Mouse (Mus musculus): ENCODE results near the gene Il17re. TPM values are rescaled to one million over a fixed set of nuclear protein-coding genes. Genes with fewer than 3 reads are reported as not detected.

The Il17re gene
- total RNA-seq, 2 experiments from 2014 or later, result 0.83 to 2.6 TPM

Small RNA genes within 50 kb of the gene (microRNA-seq; reads per million reads assigned to microRNA genes)
- 0 reads per million in 2 experiments for gene Gm24387 (ENCODE audit: borderline number of aligned reads in 2 of 2)

Other genes starting within 250 kb of the Il17re start
- gene Mtmr14, start 220.6 kb upstream of the Il17re start, total RNA-seq (2021), result 10 to 100 TPM; 18.2 to 18.4 TPM
- gene Cpne9, start 176.2 kb upstream of the Il17re start, total RNA-seq (2021), result 1 to 10 TPM; 2.8 to 4.4 TPM
- 10 to 100 TPM; 25.4 to 26.4 TPM for gene Brpf1, start 151.3 kb upstream of the Il17re start, total RNA-seq (2021)
- 10 to 100 TPM in 1 of 2 experiments, 1 to 10 TPM in 1; 10.0 to 10.3 TPM for gene Ogg1, start 131.5 kb upstream of the Il17re start, total RNA-seq (2021)
- gene Camk1, start 114.5 kb upstream of the Il17re start, total RNA-seq (2021), result 10 to 100 TPM; 53.1 to 55.4 TPM
- gene Tada3, start 80.6 kb upstream of the Il17re start, total RNA-seq (2021), result 10 to 100 TPM; 31.9 to 36.1 TPM
- gene Arpc4, start 80.4 kb upstream of the Il17re start, total RNA-seq (2021), result 100 to 1,000 TPM; 184 to 190 TPM
- 1 to 10 TPM; 3.0 to 4.0 TPM for gene Ttll3, start 69.2 kb upstream of the Il17re start, total RNA-seq (2021)
- gene Rpusd3, start 39.1 kb upstream of the Il17re start, total RNA-seq (2021), result 1 to 10 TPM; 6.3 to 8.5 TPM
- 100 to 1,000 TPM; 321 to 750 TPM for gene Cidec, start 22.7 kb upstream of the Il17re start, total RNA-seq (2021)
- gene Jagn1, start 15.9 kb upstream of the Il17re start, total RNA-seq (2021), result 10 to 100 TPM; 47.2 to 49.7 TPM
- 10 to 100 TPM; 19.9 to 26.9 TPM for gene Il17rc, start 12.9 kb downstream of the Il17re start, total RNA-seq (2021)
- 10 to 100 TPM; 53.7 to 55.8 TPM for gene Creld1, start 24.8 kb downstream of the Il17re start, total RNA-seq (2021)
- gene Prrt3, start 43.4 kb downstream of the Il17re start, total RNA-seq (2021), result under 1 TPM in 1 of 2 experiments, not detected in 1; 0.32 TPM
- 100 to 1,000 TPM in 1 of 2 experiments, 10 to 100 TPM in 1; 89.8 to 107 TPM for gene Emc3, start 73.2 kb downstream of the Il17re start, total RNA-seq (2021)
- under 1 TPM; 0.19 to 0.43 TPM for gene Fancd2, start 73.2 kb downstream of the Il17re start, total RNA-seq (2021)
- not detected for gene Fancd2os, start 142.2 kb downstream of the Il17re start, total RNA-seq (2021)
- gene Brk1, start 146.3 kb downstream of the Il17re start, total RNA-seq (2021), result 100 to 1,000 TPM; 150 to 205 TPM
- 10 to 100 TPM; 20.9 to 21.4 TPM for gene Vhl, start 165.5 kb downstream of the Il17re start, total RNA-seq (2021)
- 10 to 100 TPM; 17.1 to 51.5 TPM for gene Irak2, start 180.0 kb downstream of the Il17re start, total RNA-seq (2021)
- 10 to 100 TPM; 50.4 to 63.2 TPM for gene Tatdn2, start 238.6 kb downstream of the Il17re start, total RNA-seq (2021)

Data from adrenal gland, adult 18-20 months (tissue).